Mouse (Mus musculus) embryonic facial prominence, embryonic 11.5 days (tissue): ENCODE measurements at regions not wholly inside any gene's neighbourhood (a gene's known extent, or its start where the extent isn't known, plus 50 kb on each side); places are given as distances from the start of the nearest gene placed in this dataset.

Experiments
- ATAC-seq: fragments of 200-750 bp; cut with Nextera tagmentation; replicated peaks from 2 replicates; pipeline ENCODE4 v1.8.0; 2017; ENCODE audit warnings: low read depth; ENCODE audit not compliant: insufficient number of reproducible peaks, low FRiP score, low TSS enrichment
- DNase-seq: peaks from one replicate; pipeline ENCODE4 v3.0.0-alpha.2; 2015; ENCODE audit warnings: low spot score
- H3K27ac ChIP-seq: fragments of 300-500 bp; sonication (generic); replicated peaks from 2 replicates; pipeline ENCODE4 v1.5.1; 2014; ENCODE audit warnings: mild to moderate bottlenecking, low read depth, low read length, control low read depth
- H3K27me3 ChIP-seq: fragments of 300-500 bp; sonication (generic); 2 replicates; pipeline ENCODE4 v1.6.1; 2014; ENCODE audit warnings: mild to moderate bottlenecking, low read length, moderate library complexity, mixed read lengths; ENCODE audit not compliant: control insufficient read depth, insufficient read depth
- H3K36me3 ChIP-seq: fragments of 300-500 bp; sonication (generic); replicated peaks from 2 replicates; pipeline ENCODE4 v1.6.1; 2014; ENCODE audit warnings: low read depth, mild to moderate bottlenecking, low read length, moderate library complexity, mixed read lengths; ENCODE audit not compliant: control insufficient read depth, insufficient read depth
- H3K4me1 ChIP-seq: fragments of 300-500 bp; sonication (generic); 2 replicates; pipeline ENCODE4 v1.6.1; 2014; ENCODE audit warnings: low read length, mixed read lengths; ENCODE audit not compliant: control insufficient read depth, insufficient read depth
- H3K4me2 ChIP-seq: fragments of 300-500 bp; sonication (generic); 2 replicates; pipeline ENCODE4 v1.6.1; 2014; ENCODE audit warnings: low read depth, mild to moderate bottlenecking, control low read depth, low read length, moderate library complexity
- H3K4me3 ChIP-seq: fragments of 300-500 bp; sonication (generic); 2 replicates; pipeline ENCODE4 v1.5.1; 2014; ENCODE audit warnings: low read depth, low read length, control low read depth
- H3K9ac ChIP-seq: fragments of 300-500 bp; sonication (generic); replicated peaks from 2 replicates; pipeline ENCODE4 v1.6.1; 2014; ENCODE audit warnings: mild to moderate bottlenecking, control low read depth, low read length
- H3K9me3 ChIP-seq: fragments of 300-500 bp; sonication (generic); replicated peaks from 2 replicates; pipeline ENCODE4 v1.6.1; 2016; ENCODE audit warnings: mild to moderate bottlenecking, low read length, inconsistent platforms, mixed read lengths; ENCODE audit not compliant: control insufficient read depth
- WGBS: fragments of 180-500 bp; shearing (Covaris S2); extraction: QIAGEN DNeasy Blood & Tissue Kit; methylation state at CpG from one replicate; pipeline ENCODE4 v1.1.7; 2014; 5-methylcytosine and 5-hydroxymethylcytosine counted together

- no peak for DNase-seq
- no peak overlapping the region for H3K4me2 ChIP-seq
- ATAC-seq, result peak; percentile 59; the same call in 1 of the 2 replicates
- H3K9me3 ChIP-seq, result no peaks in the 10 kb centered on the region
- H3K4me1 ChIP-seq, result no peaks in the 10 kb centered on the region
- 49% methylated on average over 2 of the region's 2 CpGs for WGBS
- no peaks in the 10 kb centered on the region for H3K36me3 ChIP-seq
- no peak overlapping the region for H3K27ac ChIP-seq
- H3K27me3 ChIP-seq, result no peaks in the 10 kb centered on the region
- H3K9ac ChIP-seq, result no peak overlapping the region
- no peak overlapping the region for H3K4me3 ChIP-seq
These were observed 662.9 kb downstream of the Nr4a2 start for GRCm38 (mm10) chr2:56460625-56461590.

- H3K4me3 ChIP-seq, result no peak overlapping the region
- DNase-seq (no peak), ATAC-seq (no peak)
- H3K27me3 ChIP-seq, result no peaks in the 10 kb centered on the region
- H3K9me3 ChIP-seq, result no peaks in the 10 kb centered on the region
- no peaks in the 10 kb centered on the region for H3K4me1 ChIP-seq
- no peaks in the 10 kb centered on the region for H3K36me3 ChIP-seq
- H3K4me2 ChIP-seq, result no peak overlapping the region
- no peak overlapping the region for H3K9ac ChIP-seq
- 38% methylated on average over 5 of the region's 5 CpGs for WGBS
- no peak overlapping the region for H3K27ac ChIP-seq
These were observed 664.4 kb downstream of the Nr4a2 start for GRCm38 (mm10) chr2:56459430-56459829.

- Histone ChIP-seq H3K4me2 (no peak overlapping the region), H3K27ac (no peak overlapping the region), H3K36me3 (no peaks in the 10 kb centered on the region), H3K4me3 (no peak overlapping the region), H3K9me3 (no peaks in the 10 kb centered on the region), H3K27me3 (no peaks in the 10 kb centered on the region), H3K4me1 (no peaks in the 10 kb centered on the region), H3K9ac (no peak overlapping the region)
- ATAC-seq (no peak), DNase-seq (no peak)
- WGBS, result 32% methylated on average over 1 of the region's 1 CpGs
These were observed 666.2 kb downstream of the Nr4a2 start for GRCm38 (mm10) chr2:56457594-56457993.

DNA sequence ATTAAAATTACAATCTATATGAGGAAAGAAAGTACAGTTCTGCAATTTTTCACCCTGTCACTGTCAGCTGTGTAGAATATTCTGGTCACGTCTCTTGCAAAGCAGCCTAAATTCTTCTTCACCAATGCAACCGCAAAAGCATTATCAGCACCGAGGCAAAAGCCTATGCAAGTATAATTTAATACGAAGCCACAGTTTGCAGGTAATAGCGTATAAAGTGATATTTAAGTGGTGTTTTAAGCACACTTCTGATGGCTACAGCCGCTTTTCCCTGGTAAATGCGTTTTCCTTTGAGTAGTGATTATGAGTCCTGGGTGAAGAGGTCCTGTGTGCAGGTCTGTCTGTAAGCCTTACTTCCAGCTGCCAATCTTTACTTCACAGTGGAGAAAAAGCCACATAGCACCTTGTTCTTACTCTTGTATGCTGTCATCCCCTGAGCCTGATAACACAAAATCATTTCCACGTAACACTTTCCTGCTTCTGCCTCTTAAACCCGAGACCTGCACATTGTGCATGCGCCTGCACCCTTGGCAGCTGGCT is 667.9 kb downstream of the Nr4a2 start:
- DNase-seq (no peak), ATAC-seq (no peak)

GRCm38 (mm10) chr2:56454611-56455066 is 669.2 kb downstream of the Nr4a2 start:
- Histone ChIP-seq H3K9ac (peak overlapping the region; percentile 39; the same call in 1 of the 2 replicates), H3K4me1 (no peaks in the 10 kb centered on the region), H3K4me3 (no peak overlapping the region), H3K27ac (0 out of 2 replicates have a peak overlapping the region, but pooled peaks have one; percentile 4), H3K27me3 (no peaks in the 10 kb centered on the region), H3K36me3 (no peaks in the 10 kb centered on the region), H3K9me3 (no peaks in the 10 kb centered on the region), H3K4me2 (peak overlapping the region; percentile 32)
- DNase-seq, result peak; percentile 36
- ATAC-seq, result peak; percentile 67; the same call in 1 of the 2 replicates
- WGBS, result 5% methylated on average over 11 of the region's 11 CpGs

More for the DNA sequence above, 667.9 kb downstream of the Nr4a2 start:
- Histone ChIP-seq H3K27ac (no peak overlapping the region), H3K9ac (no peak overlapping the region), H3K9me3 (no peaks in the 10 kb centered on the region), H3K4me2 (no peak overlapping the region), H3K27me3 (no peaks in the 10 kb centered on the region), H3K4me3 (no peak overlapping the region), H3K36me3 (no peaks in the 10 kb centered on the region), H3K4me1 (no peaks in the 10 kb centered on the region)
- 66% methylated on average over 10 of the region's 10 CpGs for WGBS

DNA sequence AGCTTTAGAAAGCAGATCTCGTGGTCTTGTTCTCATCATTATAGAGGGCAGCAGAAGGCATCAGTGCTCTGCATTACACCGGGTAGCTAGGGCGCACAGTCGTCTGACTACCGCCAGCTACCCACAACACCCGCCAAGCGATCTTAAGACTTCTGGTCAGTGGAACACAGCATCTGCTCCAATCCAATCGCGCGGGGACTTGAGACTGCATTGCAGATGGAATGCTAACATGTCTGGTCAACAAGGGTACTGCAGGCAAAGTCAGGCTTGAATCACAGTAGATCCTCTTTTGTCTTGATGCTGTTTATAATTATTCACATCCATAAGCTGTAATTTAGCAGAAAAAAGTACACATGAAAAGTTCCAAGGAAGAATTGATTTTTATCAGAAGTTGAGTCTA is 682.9 kb downstream of the Nr4a2 start:
- Histone ChIP-seq H3K27ac (no peak overlapping the region), H3K4me1 (no peaks in the 10 kb centered on the region), H3K4me3 (no peak overlapping the region), H3K9ac (no peak overlapping the region), H3K4me2 (no peak overlapping the region), H3K9me3 (no peaks in the 10 kb centered on the region), H3K36me3 (no peaks in the 10 kb centered on the region), H3K27me3 (no peaks in the 10 kb centered on the region)
- 77% methylated on average over 10 of the region's 10 CpGs for WGBS
- DNase-seq, result no peak
- no peak for ATAC-seq
